Mouse (Mus musculus): ENCODE data around the gene Mtf1.
A peak's percentile ranks its signal among the peaks of the same experiment; 100 is the strongest.

Gene Mtf1

GRCm38 (mm10) chr4:124802309-124803260 lies 681 bp downstream of the Mtf1 start:
- peak; percentile 97 for DNase-seq

GRCm38 (mm10) chr4:124803406-124803805 lies 1.5 kb downstream of the Mtf1 start:
- DNase-seq: no peak

GRCm38 (mm10) chr4:124808511-124808910 lies 6.6 kb downstream of the Mtf1 start:
- DNase-seq: no peak

GRCm38 (mm10) chr4:124809136-124809883 lies 7.4 kb downstream of the Mtf1 start:
- no peak for DNase-seq

GRCm38 (mm10) chr4:124810056-124810455 lies 8.2 kb downstream of the Mtf1 start:
- no peak for DNase-seq

- DNase-seq: no peak
Observed at GRCm38 (mm10) chr4:124811347-124811975, 9.6 kb downstream of the Mtf1 start.

- no peak for DNase-seq
Observed at GRCm38 (mm10) chr4:124815901-124816300, 14.0 kb downstream of the Mtf1 start.

GRCm38 (mm10) chr4:124817803-124818202 lies 15.9 kb downstream of the Mtf1 start:
- no peak for DNase-seq

- no peak for DNase-seq
Observed at GRCm38 (mm10) chr4:124818832-124819231, 16.9 kb downstream of the Mtf1 start.

- no peak for DNase-seq
Observed at GRCm38 (mm10) chr4:124824967-124825366, 23.1 kb downstream of the Mtf1 start.

GRCm38 (mm10) chr4:124825371-124825965 lies 23.6 kb downstream of the Mtf1 start:
- DNase-seq: no peak

GRCm38 (mm10) chr4:124829671-124830070 lies 27.8 kb downstream of the Mtf1 start:
- no peak for DNase-seq

- DNase-seq: no peak
Observed at GRCm38 (mm10) chr4:124832796-124833195, 30.9 kb downstream of the Mtf1 start.

GRCm38 (mm10) chr4:124838035-124838700 lies 36.3 kb downstream of the Mtf1 start:
- DNase-seq: no peak

GRCm38 (mm10) chr4:124840998-124841397 lies 39.1 kb downstream of the Mtf1 start:
- no peak for DNase-seq

- DNase-seq: peak; percentile 46
Observed at GRCm38 (mm10) chr4:124843493-124843892, 41.6 kb downstream of the Mtf1 start.

- peak; percentile 80 for DNase-seq
Observed at GRCm38 (mm10) chr4:124847573-124847972, 45.7 kb downstream of the Mtf1 start.

- DNase-seq: peak; percentile 8
Observed at GRCm38 (mm10) chr4:124849631-124850260, 47.8 kb downstream of the Mtf1 start.

- peak; percentile 94 for DNase-seq
Observed at GRCm38 (mm10) chr4:124850261-124850913, 48.5 kb downstream of the Mtf1 start, which contains the start of gene Yrdc. TSS of gene Yrdc (plus strand) at chr4:124850679.

- DNase-seq: peak; percentile 76
Observed at GRCm38 (mm10) chr4:124850933-124851658, 49.2 kb downstream of the Mtf1 start, which contains the start of gene 1110065P20Rik. TSS of gene 1110065P20Rik (minus strand) at chr4:124851196.

Data from thymus, postnatal 25 days (tissue).